Mouse (Mus musculus) heart, adult 2 months (tissue): ENCODE results near the gene Cma2. TPM values are rescaled to one million over a fixed set of nuclear protein-coding genes. Genes with fewer than 3 reads are reported as not detected.
"Not testable (repeated sequence)": the region's sequence is repeated elsewhere in the genome, so short reads cannot be mapped to it uniquely, and the experiment has no call there.

ENCODE experiments used
- DNase-seq, 2 experiments: peaks; one replicate each; pipeline ENCODE4 v3.0.0; 2021
- H3K27ac ChIP-seq: fragments of 200-600 bp; 2 replicates; pipeline ENCODE4 v1.8.1; 2022
- H3K27me3 ChIP-seq: fragments of 200-500 bp; 2 replicates; pipeline ENCODE4 v1.6.1; 2012; ENCODE audit warnings: mild to moderate bottlenecking, low read length, inconsistent platforms, mixed read lengths; ENCODE audit not compliant: control insufficient read depth, insufficient read depth
- H3K36me3 ChIP-seq: fragments of 200-500 bp; 2 replicates; pipeline ENCODE4 v1.6.1; 2012; ENCODE audit warnings: low read length, inconsistent platforms; ENCODE audit not compliant: control insufficient read depth, insufficient read depth
- H3K4me1 ChIP-seq: fragments of 200-500 bp; 2 replicates; pipeline ENCODE4 v1.6.1; 2011; ENCODE audit warnings: low read length; ENCODE audit not compliant: control insufficient read depth, insufficient read depth
- H3K4me3 ChIP-seq: fragments of 200-600 bp; 2 replicates; pipeline ENCODE4 v1.8.1; 2022
- H3K79me2 ChIP-seq: fragments of 200-500 bp; replicated peaks from 2 replicates; pipeline ENCODE4 v1.6.1; 2012; ENCODE audit warnings: mild to moderate bottlenecking, inconsistent platforms, low read length, moderate library complexity, mixed read lengths; ENCODE audit not compliant: control insufficient read depth, insufficient read depth
- H3K9ac ChIP-seq: fragments of 200-500 bp; 2 replicates; pipeline ENCODE4 v1.6.1; 2012; ENCODE audit warnings: low read depth, mild to moderate bottlenecking, control low read depth, inconsistent platforms, low read length, mixed read lengths
- CTCF ChIP-seq: fragments of 200-600 bp; IDR thresholded peaks from 2 replicates; pipeline ENCODE4 v1.8.1; 2022; ENCODE audit warnings: antibody characterized with exemption, mild to moderate bottlenecking, moderate library complexity
- EP300 ChIP-seq: fragments of 200-500 bp; IDR thresholded peaks from 2 replicates; pipeline ENCODE4 v1.6.1; 2011; ENCODE audit warnings: low read depth, low read length, control low read depth; ENCODE audit not compliant: insufficient read depth
- POLR2A ChIP-seq: fragments of 200-500 bp; IDR thresholded peaks from 2 replicates; pipeline ENCODE4 v1.6.1; 2011; ENCODE audit warnings: mild to moderate bottlenecking, low read depth, low read length, control low read depth; ENCODE audit not compliant: insufficient read depth
- WGBS: fragments of 180-500 bp; shearing (Covaris S2); methylation state at CpG from one replicate; pipeline ENCODE4 v1.1.7; 2018; 5-methylcytosine and 5-hydroxymethylcytosine counted together
- intact Hi-C: fragments of 180-260 bp; cut with DNase I; formaldehyde crosslinking; loops from one replicate; pipeline ENCODE4 v1.15.1; 2025
- polyA plus RNA-seq: library from polyadenylated mRNA; depleted of rRNA; stranded (reverse); fragments of >200 nt; gene quantifications from 2 replicates; pipeline ENCODE4 v1.2.3, GENCODE M21; 2012; rRNA removed
- total RNA-seq, 2 experiments: library from RNA; stranded (reverse); gene quantifications; 2 replicates each; pipeline ENCODE4 v1.2.3; 2021

Gene Cma2
- total and polyA plus RNA-seq, 3 experiments, result not detected

- no peak overlapping the region for H3K4me3 ChIP-seq
- H3K79me2 ChIP-seq, result no peaks in the 10 kb centered on the region
- WGBS, result 34% methylated on average over 1 of the region's 1 CpGs
- intact Hi-C loops, result no loop called here
- TF ChIP-seq EP300, result no peak
- no peak for TF ChIP-seq CTCF
- TF ChIP-seq POLR2A, result no peak
- H3K4me1 ChIP-seq, result no peaks in the 10 kb centered on the region
- no peak overlapping the region for H3K9ac ChIP-seq
- no peak overlapping the region for H3K27ac ChIP-seq
- H3K36me3 ChIP-seq, result no peaks in the 10 kb centered on the region
- H3K27me3 ChIP-seq, result no peaks in the 10 kb centered on the region
- no peak for DNase-seq
Measured at GRCm38 (mm10) chr14:56019446-56019845, 68.7 kb downstream of the Cma2 start.

GRCm38 (mm10) chr14:56021305-56021704 lies 70.5 kb downstream of the Cma2 start:
- H3K4me1 ChIP-seq, H3K79me2 ChIP-seq, H3K27ac ChIP-seq, H3K27me3 ChIP-seq, H3K4me3 ChIP-seq, H3K9ac ChIP-seq, H3K36me3 ChIP-seq, intact Hi-C loops, DNase-seq: not testable (repeated sequence)
- 55% methylated on average over 4 of the region's 4 CpGs for WGBS

Other genes with a start within 250 kb of the Cma2 start
- under 1 TPM; 0.16 to 0.43 TPM for gene Tgm1, start 237.1 kb upstream of the Cma2 start, total RNA-seq
- 0.31 and 0.41 TPM in 2 replicates for gene Tgm1, start 237.1 kb upstream of the Cma2 start, polyA plus RNA-seq
- 10 to 100 TPM; 12.5 to 13.0 TPM for gene Rabggta, start 228.7 kb upstream of the Cma2 start, total RNA-seq
- gene Rabggta, start 228.7 kb upstream of the Cma2 start, polyA plus RNA-seq, result 26.3 and 32.2 TPM in 2 replicates
- 10 to 100 TPM; 35.4 to 40.2 TPM for gene Dhrs1, start 205.3 kb upstream of the Cma2 start, total RNA-seq
- gene Dhrs1, start 205.3 kb upstream of the Cma2 start, polyA plus RNA-seq, result 82.9 and 85.8 TPM in 2 replicates
- gene Nop9, start 205.3 kb upstream of the Cma2 start, total RNA-seq, result 10 to 100 TPM; 10.1 to 11.4 TPM
- 8.3 and 13.1 TPM in 2 replicates for gene Nop9, start 205.3 kb upstream of the Cma2 start, polyA plus RNA-seq
- gene Cideb, start 192.5 kb upstream of the Cma2 start, total RNA-seq, result under 1 TPM; 0.81 to 0.98 TPM
- gene Cideb, start 192.5 kb upstream of the Cma2 start, polyA plus RNA-seq, result 6.7 and 8.1 TPM in 2 replicates
- under 1 TPM in 1 of 2 experiments, not detected in 1; 0.20 TPM for gene Ltb4r2, start 189.6 kb upstream of the Cma2 start, total RNA-seq
- 0.06 and 0.20 TPM in 2 replicates for gene Ltb4r2, start 189.6 kb upstream of the Cma2 start, polyA plus RNA-seq
- gene Ltb4r1, start 185.0 kb upstream of the Cma2 start, total RNA-seq, result under 1 TPM; 0.34 to 0.36 TPM
- gene Ltb4r1, start 185.0 kb upstream of the Cma2 start, polyA plus RNA-seq, result 0.76 TPM in 2 replicates
- gene Adcy4, start 166.9 kb upstream of the Cma2 start, total RNA-seq, result 10 to 100 TPM; 16.1 to 20.3 TPM
- 36.5 and 40.0 TPM in 2 replicates for gene Adcy4, start 166.9 kb upstream of the Cma2 start, polyA plus RNA-seq
- gene Ripk3, start 162.1 kb upstream of the Cma2 start, total RNA-seq, result 1 to 10 TPM; 2.2 to 2.4 TPM
- gene Ripk3, start 162.1 kb upstream of the Cma2 start, polyA plus RNA-seq, result 3.5 and 4.1 TPM in 2 replicates
- 1 to 10 TPM; 3.6 to 5.1 TPM for gene Nfatc4, start 127.8 kb upstream of the Cma2 start, total RNA-seq
- gene Nfatc4, start 127.8 kb upstream of the Cma2 start, polyA plus RNA-seq, result 6.0 and 7.3 TPM in 2 replicates
- 1 to 10 TPM; 6.2 to 6.8 TPM for gene Nynrin, start 97.0 kb upstream of the Cma2 start, total RNA-seq
- gene Nynrin, start 97.0 kb upstream of the Cma2 start, polyA plus RNA-seq, result 3.5 and 3.8 TPM in 2 replicates
- under 1 TPM in 1 of 2 experiments, not detected in 1; 0.18 TPM for gene Cbln3, start 66.6 kb upstream of the Cma2 start, total RNA-seq
- gene Cbln3, start 66.6 kb upstream of the Cma2 start, polyA plus RNA-seq, result 0.06 TPM in 2 replicates
- gene Khnyn, start 66.0 kb upstream of the Cma2 start, total RNA-seq, result 10 to 100 TPM in 1 of 2 experiments, 1 to 10 TPM in 1; 8.8 to 11.6 TPM
- 9.3 and 13.3 TPM in 2 replicates for gene Khnyn, start 66.0 kb upstream of the Cma2 start, polyA plus RNA-seq
- 100 to 1,000 TPM; 112 to 127 TPM for gene Sdr39u1, start 50.7 kb upstream of the Cma2 start, total RNA-seq
- gene Sdr39u1, start 50.7 kb upstream of the Cma2 start, polyA plus RNA-seq, result 142 and 156 TPM in 2 replicates
- gene Cma1, start 6.3 kb upstream of the Cma2 start, total RNA-seq, result 1 to 10 TPM; 1.3 to 1.8 TPM
- gene Cma1, start 6.3 kb upstream of the Cma2 start, polyA plus RNA-seq, result 2.1 and 2.5 TPM in 2 replicates
- not detected for gene Mcpt1, start 67.0 kb downstream of the Cma2 start, total RNA-seq
- gene Mcpt1, start 67.0 kb downstream of the Cma2 start, polyA plus RNA-seq, result not detected in 2 replicates
- gene Mcpt9, start 79.5 kb downstream of the Cma2 start, total RNA-seq, result not detected
- gene Mcpt9, start 79.5 kb downstream of the Cma2 start, polyA plus RNA-seq, result not detected in 2 replicates
- gene Mcpt2, start 91.1 kb downstream of the Cma2 start, total RNA-seq, result not detected
- gene Mcpt2, start 91.1 kb downstream of the Cma2 start, polyA plus RNA-seq, result not detected in 2 replicates
- 1 to 10 TPM; 1.2 to 1.3 TPM for gene Mcpt4, start 111.3 kb downstream of the Cma2 start, total RNA-seq
- gene Mcpt4, start 111.3 kb downstream of the Cma2 start, polyA plus RNA-seq, result 2.4 and 2.8 TPM in 2 replicates
- gene Mcpt8, start 134.3 kb downstream of the Cma2 start, total RNA-seq, result not detected
- gene Mcpt8, start 134.3 kb downstream of the Cma2 start, polyA plus RNA-seq, result 0.23 TPM in 1 of 2 replicates, not detected in the other
- gene Ctsg, start 151.6 kb downstream of the Cma2 start, total RNA-seq, result not detected
- not detected in 2 replicates for gene Ctsg, start 151.6 kb downstream of the Cma2 start, polyA plus RNA-seq
- not detected for gene Gzme, start 169.6 kb downstream of the Cma2 start, total RNA-seq
- gene Gzme, start 169.6 kb downstream of the Cma2 start, polyA plus RNA-seq, result not detected in 2 replicates
- not detected for gene Gzmd, start 181.6 kb downstream of the Cma2 start, total RNA-seq
- gene Gzmd, start 181.6 kb downstream of the Cma2 start, polyA plus RNA-seq, result not detected in 2 replicates
- not detected for gene Gzmg, start 208.6 kb downstream of the Cma2 start, total RNA-seq
- not detected in 2 replicates for gene Gzmg, start 208.6 kb downstream of the Cma2 start, polyA plus RNA-seq
- gene Gzmn, start 223.6 kb downstream of the Cma2 start, total RNA-seq, result not detected
- not detected in 2 replicates for gene Gzmn, start 223.6 kb downstream of the Cma2 start, polyA plus RNA-seq